Mouse (Mus musculus) embryonic facial prominence, embryonic 11.5 days (tissue): ENCODE results near the gene Capg. TPM values are rescaled to one million over a fixed set of nuclear protein-coding genes. Genes with fewer than 3 reads are reported as not detected.
A peak's percentile ranks its signal among the peaks of the same experiment; 100 is the strongest.

Experiments used
- ATAC-seq: fragments of 200-750 bp; cut with Nextera tagmentation; replicated peaks from 2 replicates; pipeline ENCODE4 v1.8.0; 2017; ENCODE audit warnings: low read depth; ENCODE audit not compliant: insufficient number of reproducible peaks, low FRiP score, low TSS enrichment
- DNase-seq: peaks from one replicate; pipeline ENCODE4 v3.0.0-alpha.2; 2015; ENCODE audit warnings: low spot score
- H3K27ac ChIP-seq: fragments of 300-500 bp; sonication (generic); replicated peaks from 2 replicates; pipeline ENCODE4 v1.5.1; 2014; ENCODE audit warnings: mild to moderate bottlenecking, low read depth, low read length, control low read depth
- H3K27me3 ChIP-seq: fragments of 300-500 bp; sonication (generic); 2 replicates; pipeline ENCODE4 v1.6.1; 2014; ENCODE audit warnings: mild to moderate bottlenecking, low read length, moderate library complexity, mixed read lengths; ENCODE audit not compliant: control insufficient read depth, insufficient read depth
- H3K36me3 ChIP-seq: fragments of 300-500 bp; sonication (generic); replicated peaks from 2 replicates; pipeline ENCODE4 v1.6.1; 2014; ENCODE audit warnings: low read depth, mild to moderate bottlenecking, low read length, moderate library complexity, mixed read lengths; ENCODE audit not compliant: control insufficient read depth, insufficient read depth
- H3K4me1 ChIP-seq: fragments of 300-500 bp; sonication (generic); 2 replicates; pipeline ENCODE4 v1.6.1; 2014; ENCODE audit warnings: low read length, mixed read lengths; ENCODE audit not compliant: control insufficient read depth, insufficient read depth
- H3K4me2 ChIP-seq: fragments of 300-500 bp; sonication (generic); 2 replicates; pipeline ENCODE4 v1.6.1; 2014; ENCODE audit warnings: low read depth, mild to moderate bottlenecking, control low read depth, low read length, moderate library complexity
- H3K4me3 ChIP-seq: fragments of 300-500 bp; sonication (generic); 2 replicates; pipeline ENCODE4 v1.5.1; 2014; ENCODE audit warnings: low read depth, low read length, control low read depth
- H3K9ac ChIP-seq: fragments of 300-500 bp; sonication (generic); replicated peaks from 2 replicates; pipeline ENCODE4 v1.6.1; 2014; ENCODE audit warnings: mild to moderate bottlenecking, control low read depth, low read length
- H3K9me3 ChIP-seq: fragments of 300-500 bp; sonication (generic); replicated peaks from 2 replicates; pipeline ENCODE4 v1.6.1; 2016; ENCODE audit warnings: mild to moderate bottlenecking, low read length, inconsistent platforms, mixed read lengths; ENCODE audit not compliant: control insufficient read depth
- WGBS: fragments of 180-500 bp; shearing (Covaris S2); extraction: QIAGEN DNeasy Blood & Tissue Kit; methylation state at CpG from one replicate; pipeline ENCODE4 v1.1.7; 2014; 5-methylcytosine and 5-hydroxymethylcytosine counted together
- polyA plus RNA-seq: library from polyadenylated mRNA; unstranded; fragments of >200 nt; fragmentation: Nextera tagmentation; extraction: Ambion mirVana; gene quantifications from 2 replicates; pipeline ENCODE4 v1.2.1, GENCODE M21; 2014

Capg gene
- polyA plus RNA-seq = 17.5 and 20.8 TPM in 2 replicates

DNA sequence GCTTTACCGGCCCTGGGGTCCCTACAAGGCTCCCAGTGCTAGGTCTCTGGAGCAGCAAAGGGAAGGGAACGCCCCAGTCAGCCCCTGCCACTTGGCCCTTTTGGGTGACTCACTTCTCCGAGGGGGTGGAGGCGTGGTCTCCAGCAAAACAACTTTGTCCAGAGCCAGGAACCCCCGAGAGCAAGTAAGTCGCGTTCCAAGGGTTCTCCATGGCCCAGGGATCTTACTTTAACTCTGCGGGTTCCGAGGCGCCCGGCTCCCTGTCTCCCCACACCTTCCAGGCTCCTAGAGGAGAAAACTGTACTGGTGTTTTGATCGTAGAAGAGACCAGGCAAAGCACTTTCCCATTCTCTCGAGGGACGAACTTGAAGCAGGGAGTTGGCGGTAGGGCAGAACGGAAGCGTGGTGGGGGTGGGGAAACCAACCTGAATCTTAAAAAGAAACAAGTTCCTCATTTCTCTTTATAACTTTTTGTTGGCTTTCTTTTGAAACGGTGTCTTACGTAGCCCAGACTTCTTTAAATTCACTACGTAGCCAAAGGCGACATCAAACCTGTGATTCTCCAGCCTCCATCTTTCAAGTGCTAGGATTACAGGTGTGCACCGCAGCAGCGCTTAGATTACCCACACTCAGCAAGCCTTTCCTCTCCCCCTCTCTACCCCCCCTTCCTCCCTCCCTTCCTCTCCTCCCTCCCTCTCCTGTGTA lies at the start of gene Capg:
Gene Capg (plus strand): TSS at position 109 of the 705 bp plus-strand sequence.
- H3K4me2 ChIP-seq = peak within 1 kb of the TSS; percentile 32
- no peaks in the 10 kb centered on the region for H3K4me1 ChIP-seq
- H3K4me3 ChIP-seq = no peak within 1 kb of the TSS
- no peaks in the 10 kb centered on the region for H3K27me3 ChIP-seq
- H3K9ac ChIP-seq = peak within 1 kb of the TSS; percentile 58
- WGBS = 14% methylated on average over 23 of the region's 23 CpGs
- no peak within 1 kb of the TSS for H3K27ac ChIP-seq
- DNase-seq (no peak), ATAC-seq (no peak)
- H3K9me3 ChIP-seq = no peaks in the 10 kb centered on the region
- no peaks in the 10 kb centered on the region for H3K36me3 ChIP-seq

DNA sequence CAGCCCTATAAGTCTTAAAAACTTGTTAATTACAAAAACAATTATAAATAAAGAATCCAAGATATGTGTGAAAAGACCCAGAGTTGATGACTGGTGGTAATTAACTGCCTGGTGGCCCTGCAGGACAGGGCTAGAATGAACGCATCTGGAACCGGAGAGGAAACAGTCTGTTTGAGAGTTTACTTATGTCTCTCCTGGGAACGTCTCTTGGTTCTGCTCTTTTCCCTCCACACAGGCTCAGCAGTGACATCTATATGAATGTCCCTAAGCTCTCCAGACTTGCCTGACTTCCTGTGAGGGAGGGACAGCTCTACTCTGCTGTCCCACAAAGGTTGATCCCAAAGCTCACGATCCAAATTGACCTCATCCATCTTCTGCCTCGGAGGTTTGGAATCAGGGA lies 45.2 kb upstream of the Capg start:
- Histone ChIP-seq H3K9me3 (no peaks in the 10 kb centered on the region), H3K27me3 (no peaks in the 10 kb centered on the region), H3K4me1 (no peaks in the 10 kb centered on the region), H3K9ac (no peak overlapping the region), H3K4me3 (no peak overlapping the region), H3K36me3 (no peaks in the 10 kb centered on the region), H3K4me2 (no peak overlapping the region), H3K27ac (no peak overlapping the region)
- DNase-seq (no peak), ATAC-seq (no peak)
- WGBS = 64% methylated on average over 5 of the region's 5 CpGs

DNA sequence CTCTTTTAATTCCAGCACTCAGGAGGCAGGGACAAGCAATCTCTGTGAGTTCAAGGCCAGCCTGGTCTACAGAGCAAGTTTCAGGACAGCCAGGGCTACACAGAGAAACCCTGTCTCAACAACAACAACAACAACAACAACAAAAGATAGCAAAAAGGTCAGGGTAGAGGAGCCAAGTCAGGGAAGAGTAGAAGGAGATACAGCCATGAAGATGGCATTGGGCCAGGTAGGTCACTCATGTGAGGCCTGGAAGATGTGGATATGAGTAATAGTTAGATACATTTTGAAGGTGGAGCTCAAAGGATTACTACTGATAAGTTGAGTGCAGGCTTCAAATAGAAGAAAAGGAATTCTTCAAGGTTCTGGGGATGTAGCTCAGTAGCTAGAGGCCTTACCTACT lies 40.9 kb upstream of the Capg start:
- H3K27ac ChIP-seq = no peak overlapping the region
- H3K9me3 ChIP-seq = no peaks in the 10 kb centered on the region
- H3K4me2 ChIP-seq = no peak overlapping the region
- H3K27me3 ChIP-seq = no peaks in the 10 kb centered on the region
- no peaks in the 10 kb centered on the region for H3K4me1 ChIP-seq
- DNase-seq (no peak), ATAC-seq (no peak)
- no peak overlapping the region for H3K4me3 ChIP-seq
- no peak overlapping the region for H3K9ac ChIP-seq
- H3K36me3 ChIP-seq = no peaks in the 10 kb centered on the region

DNA sequence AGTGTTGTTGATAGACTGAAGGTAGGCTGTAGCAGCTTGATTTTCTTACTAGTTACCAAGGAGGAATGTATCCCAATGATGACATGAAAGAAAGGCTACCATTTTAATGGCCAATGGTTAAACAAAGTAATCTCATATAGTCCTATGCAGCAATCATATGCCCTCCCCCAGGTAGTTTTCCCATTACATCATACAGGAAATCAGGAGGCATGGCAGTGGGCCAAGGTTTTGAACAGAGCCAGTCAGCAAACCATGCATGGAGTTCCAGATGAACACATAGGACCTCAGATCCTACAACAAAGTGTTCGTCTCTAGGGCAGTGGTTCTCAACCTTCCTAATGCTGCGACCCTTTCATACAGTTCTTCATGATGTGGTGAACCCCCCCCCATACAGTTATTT lies 40.3 kb upstream of the Capg start:
- DNase-seq = no peak
- WGBS = 91% methylated on average over 2 of the region's 2 CpGs
- Histone ChIP-seq H3K36me3 (no peaks in the 10 kb centered on the region), H3K27me3 (no peaks in the 10 kb centered on the region), H3K4me3 (no peak overlapping the region), H3K27ac (no peak overlapping the region), H3K4me1 (no peaks in the 10 kb centered on the region), H3K9me3 (no peaks in the 10 kb centered on the region), H3K4me2 (no peak overlapping the region), H3K9ac (no peak overlapping the region)
- ATAC-seq = no peak

GRCm38 (mm10) chr6:72506104-72506503 lies 38.1 kb upstream of the Capg start:
- H3K27me3 ChIP-seq = no peaks in the 10 kb centered on the region
- H3K27ac ChIP-seq = no peak overlapping the region
- H3K4me1 ChIP-seq = no peaks in the 10 kb centered on the region
- 85% methylated on average over 1 of the region's 1 CpGs for WGBS
- H3K9me3 ChIP-seq = no peaks in the 10 kb centered on the region
- no peaks in the 10 kb centered on the region for H3K36me3 ChIP-seq
- ATAC-seq (no peak), DNase-seq (no peak)
- no peak overlapping the region for H3K4me3 ChIP-seq
- no peak overlapping the region for H3K9ac ChIP-seq
- no peak overlapping the region for H3K4me2 ChIP-seq

- no peak for ATAC-seq
- Histone ChIP-seq H3K27me3 (no peaks in the 10 kb centered on the region), H3K4me3 (no peak overlapping the region), H3K4me1 (peaks cover 5% of the 10 kb centered on the region), H3K36me3 (no peaks in the 10 kb centered on the region), H3K4me2 (no peak overlapping the region), H3K9ac (no peak overlapping the region), H3K9me3 (no peaks in the 10 kb centered on the region), H3K27ac (0 out of 2 replicates have a peak overlapping the region, but pooled peaks have one; percentile 24)
- WGBS = 75% methylated on average over 4 of the region's 4 CpGs
- no peak for DNase-seq
These were observed 35.6 kb upstream of the Capg start for GRCm38 (mm10) chr6:72508596-72508995.

DNA sequence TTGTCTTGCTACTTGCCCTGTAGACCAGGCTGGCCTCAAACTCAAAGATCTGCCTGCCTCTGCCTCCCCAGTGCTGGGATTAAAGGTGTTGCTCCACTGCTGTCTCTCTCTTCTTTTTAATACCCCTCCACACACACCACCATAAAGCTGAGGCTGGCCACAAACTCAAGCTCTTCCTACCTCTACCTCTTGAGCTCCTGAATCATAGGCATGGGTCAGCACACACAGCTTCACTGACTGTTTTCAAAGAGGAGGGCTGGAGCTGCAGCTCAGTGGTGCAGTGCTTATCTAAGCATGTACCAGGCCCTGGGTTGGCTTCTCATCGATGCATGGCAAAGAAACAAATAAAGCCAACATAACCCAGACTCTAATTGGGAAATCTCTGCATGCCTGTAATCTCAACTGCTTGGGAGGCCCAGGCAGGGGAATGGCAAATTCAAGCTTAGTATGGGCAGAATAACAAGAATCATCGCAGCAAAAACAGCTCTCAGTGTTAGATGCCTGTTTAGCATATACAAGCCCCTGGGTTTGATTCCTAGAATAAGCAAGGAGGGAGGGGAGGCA lies 34.2 kb upstream of the Capg start:
- no peak overlapping the region for H3K9ac ChIP-seq
- no peak overlapping the region for H3K4me2 ChIP-seq
- no peak overlapping the region for H3K27ac ChIP-seq
- no peaks in the 10 kb centered on the region for H3K36me3 ChIP-seq
- WGBS = 86% methylated on average over 2 of the region's 2 CpGs
- no peaks in the 10 kb centered on the region for H3K9me3 ChIP-seq
- peaks cover 5% of the 10 kb centered on the region for H3K4me1 ChIP-seq
- ATAC-seq = no peak
- no peak for DNase-seq
- no peak overlapping the region for H3K4me3 ChIP-seq
- H3K27me3 ChIP-seq = no peaks in the 10 kb centered on the region

DNA sequence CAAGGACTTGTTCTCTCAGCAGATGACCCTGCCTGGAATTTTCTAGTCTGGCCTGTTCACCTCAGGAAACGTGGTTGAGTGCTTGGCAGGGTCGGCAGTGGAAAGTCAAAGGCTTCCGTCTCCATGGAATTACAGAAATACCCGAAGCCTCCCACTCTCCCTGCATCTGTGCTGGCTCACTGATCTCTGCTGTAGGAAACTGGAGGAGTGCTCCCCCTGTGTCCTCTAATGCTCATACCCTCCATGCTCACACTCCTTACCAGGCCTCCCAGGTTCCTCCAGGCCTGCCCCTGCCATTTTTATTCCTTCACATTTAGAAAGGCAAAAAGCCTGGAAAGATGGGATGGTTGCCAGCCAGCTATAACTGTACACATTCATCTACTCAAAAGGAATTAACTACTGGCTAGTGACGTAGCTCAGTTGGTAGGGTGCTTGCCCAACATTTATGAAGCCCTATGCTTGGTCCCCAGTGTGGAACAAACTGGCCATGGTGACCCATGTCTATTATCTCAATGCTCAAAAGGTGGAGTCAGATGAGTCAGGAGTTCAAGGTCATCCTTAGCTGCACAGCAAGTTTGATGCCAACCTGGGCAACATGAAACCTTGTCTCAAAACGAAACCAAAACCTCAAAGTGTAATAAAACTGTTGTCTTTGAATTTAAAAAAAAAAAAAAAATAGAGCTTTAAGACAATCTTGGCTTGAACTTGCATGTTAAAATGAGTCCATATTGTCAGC lies 33.3 kb upstream of the Capg start:
- no peak for ATAC-seq
- Histone ChIP-seq H3K36me3 (no peaks in the 10 kb centered on the region), H3K9me3 (no peaks in the 10 kb centered on the region), H3K4me1 (peaks cover 5% of the 10 kb centered on the region), H3K27me3 (no peaks in the 10 kb centered on the region), H3K27ac (no peak overlapping the region), H3K4me2 (no peak overlapping the region), H3K4me3 (no peak overlapping the region), H3K9ac (no peak overlapping the region)
- WGBS = 66% methylated on average over 6 of the region's 6 CpGs
- DNase-seq = no peak
